Mouse (Mus musculus): ENCODE data around the gene Zc3h4. TPM values are rescaled to one million over a fixed set of nuclear protein-coding genes. Genes with fewer than 3 reads are reported as not detected.

Gene Zc3h4
- polyA plus RNA-seq, 1 experiment = 47.2 TPM

DNA sequence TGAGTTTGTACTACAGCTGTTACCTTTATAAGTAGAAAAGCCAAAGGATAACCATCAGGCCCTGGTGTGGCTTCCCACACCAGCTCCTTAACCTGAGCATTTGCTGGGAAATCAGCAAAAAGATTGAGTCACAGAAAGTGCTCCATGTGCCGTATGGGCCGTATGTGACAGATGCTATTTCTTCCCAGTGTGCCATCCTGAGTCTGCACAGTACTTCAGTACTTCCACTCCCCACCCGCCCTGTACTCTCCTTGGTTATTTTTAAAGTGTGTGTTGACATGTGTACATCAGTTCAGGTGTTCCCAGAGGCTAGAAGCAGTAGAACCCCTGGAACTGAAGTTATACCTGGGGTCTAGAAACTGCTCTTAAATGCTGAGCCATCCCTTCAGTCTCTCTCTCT, 6.3 kb downstream of the Zc3h4 start:
- Histone ChIP-seq H3K27ac (ENCODE audit: insufficient read depth, low read length) (no peak overlapping the region), H3K36me3 (ENCODE audit: control insufficient read depth, insufficient read depth, low read length) (0 out of 2 replicates have a peak, but pooled peaks cover 1% of the 10 kb centered on the region)

GRCm38 (mm10) chr7:16411100-16411499, 10.4 kb downstream of the Zc3h4 start:
- H3K27ac ChIP-seq (ENCODE audit: insufficient read depth, low read length) = no peak overlapping the region
- no peaks in the 10 kb centered on the region for H3K36me3 ChIP-seq (ENCODE audit: control insufficient read depth, insufficient read depth, low read length)
- no peak overlapping the region for H3K4me3 ChIP-seq (ENCODE audit: extremely low read depth, insufficient read depth, insufficient read length)
- H3K4me1 ChIP-seq (ENCODE audit: control insufficient read depth, insufficient read depth, insufficient read length) = peaks cover 4% of the 10 kb centered on the region; the same call in 1 of the 2 replicates
- no peak for DNase-seq (ENCODE audit: low read depth in 1 of 2, low spot score in 2 of 2)
- 89% methylated on average over 5 of the region's 5 CpGs for WGBS
- no peak for TF ChIP-seq POLR2A (IDR thresholded peaks at IDR 0.05; ENCODE audit: low read depth, low read length)
- TF ChIP-seq CTCF (IDR thresholded peaks at IDR 0.05; ENCODE audit: extremely low read depth, insufficient read depth, insufficient read length, insufficient replicate concordance) = no peak
- H3K27me3 ChIP-seq (ENCODE audit: control insufficient read depth, insufficient read depth, low read length) = no peaks in the 10 kb centered on the region

More for the DNA sequence above, 6.3 kb downstream of the Zc3h4 start:
- peaks cover 29% of the 10 kb centered on the region for H3K4me1 ChIP-seq (ENCODE audit: control insufficient read depth, insufficient read depth, insufficient read length)
- no peak overlapping the region for H3K4me3 ChIP-seq (ENCODE audit: extremely low read depth, insufficient read depth, insufficient read length)
- no peak for DNase-seq (ENCODE audit: low read depth in 1 of 2, low spot score in 2 of 2)
- TF ChIP-seq CTCF (IDR thresholded peaks at IDR 0.05; ENCODE audit: extremely low read depth, insufficient read depth, insufficient read length, insufficient replicate concordance) (no peak), POLR2A (IDR thresholded peaks at IDR 0.05; ENCODE audit: low read depth, low read length) (no peak)
- WGBS = 93% methylated on average over 3 of the region's 3 CpGs
- no peaks in the 10 kb centered on the region for H3K27me3 ChIP-seq (ENCODE audit: control insufficient read depth, insufficient read depth, low read length)

DNA sequence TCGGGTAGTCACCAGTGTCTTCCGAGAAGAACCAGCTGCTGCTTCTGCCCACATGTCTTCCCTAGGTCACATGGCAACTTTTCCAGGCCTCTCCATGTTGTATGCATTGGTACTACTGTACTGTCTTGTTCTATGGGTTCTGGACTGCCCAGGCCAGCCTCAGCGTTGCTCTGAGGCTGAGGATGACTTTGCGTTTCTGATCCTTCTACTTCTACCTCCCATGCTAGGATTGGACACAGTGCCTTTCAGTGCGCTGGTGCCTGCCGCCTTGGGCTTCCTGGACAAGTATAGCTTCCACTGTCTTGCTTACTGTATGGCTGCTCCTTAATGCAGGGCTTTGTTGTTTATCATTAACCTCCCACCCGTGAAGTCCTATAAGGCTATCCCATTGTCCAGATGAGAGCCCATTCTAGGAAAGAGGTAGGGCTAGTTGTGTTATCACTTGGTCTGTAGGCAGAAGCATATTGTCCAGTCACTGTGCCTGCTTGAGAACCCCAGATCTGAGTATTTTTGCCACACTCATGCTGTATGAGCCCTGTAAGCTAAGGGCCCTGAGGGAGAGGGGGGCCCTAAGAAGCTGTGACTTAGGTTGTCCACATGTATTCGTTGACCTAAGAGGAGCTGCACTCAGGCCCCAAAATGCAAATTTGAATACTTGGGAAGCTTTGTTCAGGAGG, 11.6 kb downstream of the Zc3h4 start:
- TF ChIP-seq CTCF (IDR thresholded peaks at IDR 0.05; ENCODE audit: extremely low read depth, insufficient read depth, insufficient read length, insufficient replicate concordance) (no peak), POLR2A (IDR thresholded peaks at IDR 0.05; ENCODE audit: low read depth, low read length) (no peak)
- H3K4me1 ChIP-seq (ENCODE audit: control insufficient read depth, insufficient read depth, insufficient read length) = no peaks in the 10 kb centered on the region
- H3K36me3 ChIP-seq (ENCODE audit: control insufficient read depth, insufficient read depth, low read length) = peaks cover 9% of the 10 kb centered on the region
- WGBS = 85% methylated on average over 8 of the region's 8 CpGs
- H3K27ac ChIP-seq (ENCODE audit: insufficient read depth, low read length) = no peak overlapping the region
- no peak overlapping the region for H3K4me3 ChIP-seq (ENCODE audit: extremely low read depth, insufficient read depth, insufficient read length)
- no peaks in the 10 kb centered on the region for H3K27me3 ChIP-seq (ENCODE audit: control insufficient read depth, insufficient read depth, low read length)
- no peak for DNase-seq (ENCODE audit: low read depth in 1 of 2, low spot score in 2 of 2)

DNA sequence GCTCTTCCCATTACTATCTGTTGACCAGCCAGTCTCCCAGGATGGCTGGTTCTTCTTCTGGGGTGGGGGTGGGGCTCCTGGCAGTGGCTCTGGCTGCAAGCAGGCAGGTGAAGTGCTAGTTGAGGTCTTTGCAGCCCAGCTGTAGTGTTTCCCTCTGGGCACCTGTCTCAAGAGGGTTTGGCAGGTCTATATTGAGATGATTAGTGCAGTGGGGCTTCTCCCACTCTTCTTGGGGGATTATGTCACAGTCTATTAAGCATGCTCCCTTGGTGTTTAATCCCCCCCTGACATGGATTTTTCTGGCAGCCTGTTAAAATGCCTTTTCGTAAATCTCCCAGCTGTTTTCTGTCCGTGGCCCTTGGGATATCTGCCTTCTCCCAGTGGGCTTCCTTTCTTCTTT, 12.2 kb downstream of the Zc3h4 start:
- TF ChIP-seq POLR2A (IDR thresholded peaks at IDR 0.05; ENCODE audit: low read depth, low read length) = no peak
- TF ChIP-seq CTCF (IDR thresholded peaks at IDR 0.05; ENCODE audit: extremely low read depth, insufficient read depth, insufficient read length, insufficient replicate concordance) = no peak
- 96% methylated on average over 2 of the region's 2 CpGs for WGBS
- no peak overlapping the region for H3K27ac ChIP-seq (ENCODE audit: insufficient read depth, low read length)
- no peak overlapping the region for H3K4me3 ChIP-seq (ENCODE audit: extremely low read depth, insufficient read depth, insufficient read length)
- no peaks in the 10 kb centered on the region for H3K27me3 ChIP-seq (ENCODE audit: control insufficient read depth, insufficient read depth, low read length)
- DNase-seq (ENCODE audit: low read depth in 1 of 2, low spot score in 2 of 2) = no peak
- peaks cover 14% of the 10 kb centered on the region for H3K36me3 ChIP-seq (ENCODE audit: control insufficient read depth, insufficient read depth, low read length)
- H3K4me1 ChIP-seq (ENCODE audit: control insufficient read depth, insufficient read depth, insufficient read length) = no peaks in the 10 kb centered on the region

DNA sequence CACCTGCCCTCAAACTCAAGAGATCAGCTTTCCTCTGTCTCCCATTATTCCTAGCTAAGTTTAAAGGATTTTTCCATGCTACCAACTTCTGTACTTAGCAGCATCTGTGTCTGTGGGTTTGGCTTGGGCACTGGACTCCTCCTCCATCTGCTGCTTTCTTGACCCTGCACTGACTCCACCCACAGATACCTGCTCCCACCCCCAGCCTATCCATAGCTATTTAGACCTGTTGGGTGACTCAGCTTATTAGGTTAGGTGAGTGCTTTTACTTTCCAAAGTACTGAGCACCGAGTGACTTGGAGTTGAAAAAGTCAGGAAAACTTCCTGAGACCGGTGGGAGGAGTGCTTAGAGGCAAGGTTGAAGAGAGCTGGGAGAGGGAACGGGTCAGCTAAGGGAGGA, 14.7 kb downstream of the Zc3h4 start:
- WGBS = 90% methylated on average over 3 of the region's 3 CpGs
- TF ChIP-seq CTCF (IDR thresholded peaks at IDR 0.05; ENCODE audit: extremely low read depth, insufficient read depth, insufficient read length, insufficient replicate concordance) = no peak
- no peak for TF ChIP-seq POLR2A (IDR thresholded peaks at IDR 0.05; ENCODE audit: low read depth, low read length)
- Histone ChIP-seq H3K27me3 (ENCODE audit: control insufficient read depth, insufficient read depth, low read length) (no peaks in the 10 kb centered on the region), H3K4me1 (ENCODE audit: control insufficient read depth, insufficient read depth, insufficient read length) (no peaks in the 10 kb centered on the region), H3K27ac (ENCODE audit: insufficient read depth, low read length) (no peak overlapping the region), H3K4me3 (ENCODE audit: extremely low read depth, insufficient read depth, insufficient read length) (no peak overlapping the region), H3K36me3 (ENCODE audit: control insufficient read depth, insufficient read depth, low read length) (peaks cover 25% of the 10 kb centered on the region)
- DNase-seq (ENCODE audit: low read depth in 1 of 2, low spot score in 2 of 2) = no peak

DNA sequence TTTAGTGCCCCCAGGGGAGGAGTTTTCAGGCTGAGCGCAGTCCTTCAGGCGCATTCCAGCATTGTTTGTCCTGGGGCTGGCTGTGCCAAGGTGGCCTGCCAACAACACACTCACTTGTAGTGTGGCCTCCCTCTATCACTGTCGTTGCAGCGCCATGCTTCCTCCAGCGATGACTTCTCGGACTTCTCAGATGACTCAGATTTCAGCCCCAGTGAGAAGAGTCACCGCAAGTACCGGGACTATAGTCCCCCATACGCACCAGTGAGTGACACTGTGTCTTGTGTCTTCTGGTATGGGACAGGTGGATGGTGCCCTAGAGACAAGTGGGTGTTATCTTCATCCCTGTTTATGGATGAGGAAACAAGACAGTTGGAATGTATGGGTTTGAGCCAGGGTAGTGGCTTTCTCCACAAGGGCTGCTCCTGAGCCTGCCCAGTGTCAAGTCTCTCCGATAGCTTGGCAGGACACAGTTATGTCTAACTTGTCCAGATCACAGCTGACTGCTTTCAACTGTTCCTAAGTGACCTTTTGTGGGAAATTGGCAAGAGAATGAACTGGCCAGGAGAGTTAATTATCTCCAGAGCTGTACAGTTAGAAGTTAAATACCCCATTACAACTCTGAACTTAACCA, 16.5 kb downstream of the Zc3h4 start:
- DNase-seq (ENCODE audit: low read depth in 1 of 2, low spot score in 2 of 2) = no peak
- peaks cover 34% of the 10 kb centered on the region for H3K36me3 ChIP-seq (ENCODE audit: control insufficient read depth, insufficient read depth, low read length)
- WGBS = 93% methylated on average over 10 of the region's 10 CpGs
- H3K27me3 ChIP-seq (ENCODE audit: control insufficient read depth, insufficient read depth, low read length) = no peaks in the 10 kb centered on the region
- H3K4me3 ChIP-seq (ENCODE audit: extremely low read depth, insufficient read depth, insufficient read length) = no peak overlapping the region
- H3K27ac ChIP-seq (ENCODE audit: insufficient read depth, low read length) = no peak overlapping the region
- TF ChIP-seq CTCF (IDR thresholded peaks at IDR 0.05; ENCODE audit: extremely low read depth, insufficient read depth, insufficient read length, insufficient replicate concordance) = no peak
- TF ChIP-seq POLR2A (IDR thresholded peaks at IDR 0.05; ENCODE audit: low read depth, low read length) = no peak
- no peaks in the 10 kb centered on the region for H3K4me1 ChIP-seq (ENCODE audit: control insufficient read depth, insufficient read depth, insufficient read length)

GRCm38 (mm10) chr7:16418713-16419112, 18.0 kb downstream of the Zc3h4 start:
- TF ChIP-seq POLR2A (IDR thresholded peaks at IDR 0.05; ENCODE audit: low read depth, low read length) (no peak), CTCF (IDR thresholded peaks at IDR 0.05; ENCODE audit: extremely low read depth, insufficient read depth, insufficient read length, insufficient replicate concordance) (no peak)

More at GRCm38 (mm10) chr7:16418713-16419112, 18.0 kb downstream of the Zc3h4 start:
- Histone ChIP-seq H3K4me1 (ENCODE audit: control insufficient read depth, insufficient read depth, insufficient read length) (no peaks in the 10 kb centered on the region), H3K27ac (ENCODE audit: insufficient read depth, low read length) (no peak overlapping the region), H3K27me3 (ENCODE audit: control insufficient read depth, insufficient read depth, low read length) (no peaks in the 10 kb centered on the region), H3K36me3 (ENCODE audit: control insufficient read depth, insufficient read depth, low read length) (peaks cover 40% of the 10 kb centered on the region), H3K4me3 (ENCODE audit: extremely low read depth, insufficient read depth, insufficient read length) (no peak overlapping the region)
- no peak for DNase-seq (ENCODE audit: low read depth in 1 of 2, low spot score in 2 of 2)
- WGBS = 91% methylated on average over 5 of the region's 5 CpGs
